Mouse (Mus musculus) gonadal fat pad, adult 2 months (tissue): ENCODE results near the gene Bdp1. TPM values are rescaled to one million over a fixed set of nuclear protein-coding genes. Genes with fewer than 3 reads are reported as not detected.

Experiments used
- DNase-seq: peaks from one replicate; pipeline ENCODE4 v3.0.0-alpha.2; 2012; ENCODE audit warnings: low read depth
- polyA plus RNA-seq: library from polyadenylated mRNA; depleted of rRNA; stranded (reverse); fragments of >200 nt; gene quantifications from 2 replicates; pipeline ENCODE4 v1.2.3, GENCODE M21; 2012; rRNA removed

Bdp1 gene
- polyA plus RNA-seq, 1 experiment = 2.1 TPM

GRCm38 (mm10) chr13:100001790-100002196 is 102.1 kb downstream of the Bdp1 start:
- DNase-seq = no peak

- DNase-seq = no peak
Measured at GRCm38 (mm10) chr13:99999078-99999477, 104.8 kb downstream of the Bdp1 start.

GRCm38 (mm10) chr13:99998099-99998498 is 105.8 kb downstream of the Bdp1 start:
- no peak for DNase-seq

- DNase-seq = no peak
Measured at GRCm38 (mm10) chr13:99989592-99989991, 114.3 kb downstream of the Bdp1 start.

- no peak for DNase-seq
Measured at GRCm38 (mm10) chr13:99983320-99983719, 120.5 kb downstream of the Bdp1 start.

- no peak for DNase-seq
Measured at GRCm38 (mm10) chr13:99979406-99979805, 124.5 kb downstream of the Bdp1 start.

- no peak for DNase-seq
Measured at GRCm38 (mm10) chr13:99970089-99970488, 133.8 kb downstream of the Bdp1 start.

Other genes starting within 250 kb of the Bdp1 start
- 0.36 TPM in 2 replicates for gene Cartpt, start 203.0 kb downstream of the Bdp1 start, polyA plus RNA-seq
- 38.8 and 50.0 TPM in 2 replicates for gene Mccc2, start 88.4 kb downstream of the Bdp1 start, polyA plus RNA-seq
- gene Serf1, start 3.9 kb upstream of the Bdp1 start, polyA plus RNA-seq = 4.7 and 9.7 TPM in 2 replicates
- gene Smn1, start 20.8 kb upstream of the Bdp1 start, polyA plus RNA-seq = 11.7 and 16.0 TPM in 2 replicates
- 0.84 and 1.0 TPM in 2 replicates for gene Naip2, start 98.0 kb upstream of the Bdp1 start, polyA plus RNA-seq
- 1.4 and 1.6 TPM in 2 replicates for gene Naip5, start 142.3 kb upstream of the Bdp1 start, polyA plus RNA-seq
- 1.8 and 1.9 TPM in 2 replicates for gene Naip6, start 213.6 kb upstream of the Bdp1 start, polyA plus RNA-seq